Mouse (Mus musculus): ENCODE results near the gene Idua.

- TF ChIP-seq POLR2A (IDR thresholded peaks at IDR 0.05; ENCODE audit: low read depth, low read length) (no peak), CTCF (IDR thresholded peaks at IDR 0.05; ENCODE audit: extremely low read depth, insufficient read depth, insufficient read length, insufficient replicate concordance) (no peak)
These were observed 29.0 kb downstream of the Idua start for GRCm38 (mm10) chr5:108689091-108689490.
